Mouse (Mus musculus) layer of hippocampus, postnatal 36 days (tissue): ENCODE measurements around the gene Cacna2d2. TPM values are rescaled to one million over a fixed set of nuclear protein-coding genes. Genes with fewer than 3 reads are reported as not detected.

Source experiments
- DNase-seq, 2 experiments: peaks; one replicate each; pipeline ENCODE4 v3.0.0; 2022
- total RNA-seq, 2 experiments: library from RNA; stranded (reverse); gene quantifications; 2 replicates each; pipeline ENCODE4 v1.2.3; 2021

Cacna2d2 gene
- total RNA-seq = 10 to 100 TPM; 17.5 to 23.3 TPM

DNA sequence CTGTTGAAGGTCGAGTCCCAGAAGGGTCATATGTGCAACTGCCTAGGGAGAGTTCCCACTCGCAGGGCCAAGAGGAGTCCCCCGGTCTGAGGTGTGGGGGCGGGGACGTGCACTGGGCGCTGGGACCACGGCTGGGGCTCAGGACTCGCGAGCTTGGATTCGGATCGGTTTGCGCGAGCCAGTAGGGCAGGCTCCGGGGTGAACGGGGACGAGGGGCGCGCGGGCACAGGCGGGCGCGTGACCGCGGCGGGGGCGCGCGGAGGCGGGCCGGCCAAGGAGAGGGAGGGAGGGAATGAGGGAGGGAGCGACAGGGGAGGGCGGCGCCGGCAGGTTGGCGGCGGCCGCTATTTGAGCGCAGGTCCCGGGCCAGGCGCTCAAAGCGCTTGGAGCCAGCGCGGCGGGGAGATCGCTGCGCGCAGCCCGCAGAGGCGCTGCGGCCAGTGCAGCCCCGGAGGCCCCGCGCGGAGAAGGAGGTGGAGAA lies at the start of gene Cacna2d2:
Gene Cacna2d2, plus strand, starts transcription at position 122 of the 481 bp plus-strand sequence.
- DNase-seq = peak; percentile 25 to 42

DNA sequence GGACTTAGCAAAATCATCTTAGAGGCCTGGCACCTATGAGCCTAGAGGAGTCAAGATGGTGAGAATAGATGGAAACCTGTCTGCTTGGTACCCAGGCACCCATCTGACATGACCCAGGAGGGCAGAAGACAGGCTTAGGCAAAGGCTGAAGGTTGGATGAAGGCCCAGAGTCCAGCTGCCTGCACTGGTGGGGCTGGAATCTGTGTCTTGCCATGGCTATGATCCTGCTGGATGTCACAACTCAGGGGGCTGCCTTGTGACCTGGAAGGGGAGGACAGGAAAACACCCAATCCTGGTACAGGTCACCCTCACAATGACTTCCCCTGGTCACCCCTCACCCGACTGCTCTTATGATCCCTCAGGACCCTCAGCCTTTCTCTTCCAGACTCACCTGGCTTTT lies 44.6 kb upstream of the Cacna2d2 start:
- no peak for DNase-seq

DNA sequence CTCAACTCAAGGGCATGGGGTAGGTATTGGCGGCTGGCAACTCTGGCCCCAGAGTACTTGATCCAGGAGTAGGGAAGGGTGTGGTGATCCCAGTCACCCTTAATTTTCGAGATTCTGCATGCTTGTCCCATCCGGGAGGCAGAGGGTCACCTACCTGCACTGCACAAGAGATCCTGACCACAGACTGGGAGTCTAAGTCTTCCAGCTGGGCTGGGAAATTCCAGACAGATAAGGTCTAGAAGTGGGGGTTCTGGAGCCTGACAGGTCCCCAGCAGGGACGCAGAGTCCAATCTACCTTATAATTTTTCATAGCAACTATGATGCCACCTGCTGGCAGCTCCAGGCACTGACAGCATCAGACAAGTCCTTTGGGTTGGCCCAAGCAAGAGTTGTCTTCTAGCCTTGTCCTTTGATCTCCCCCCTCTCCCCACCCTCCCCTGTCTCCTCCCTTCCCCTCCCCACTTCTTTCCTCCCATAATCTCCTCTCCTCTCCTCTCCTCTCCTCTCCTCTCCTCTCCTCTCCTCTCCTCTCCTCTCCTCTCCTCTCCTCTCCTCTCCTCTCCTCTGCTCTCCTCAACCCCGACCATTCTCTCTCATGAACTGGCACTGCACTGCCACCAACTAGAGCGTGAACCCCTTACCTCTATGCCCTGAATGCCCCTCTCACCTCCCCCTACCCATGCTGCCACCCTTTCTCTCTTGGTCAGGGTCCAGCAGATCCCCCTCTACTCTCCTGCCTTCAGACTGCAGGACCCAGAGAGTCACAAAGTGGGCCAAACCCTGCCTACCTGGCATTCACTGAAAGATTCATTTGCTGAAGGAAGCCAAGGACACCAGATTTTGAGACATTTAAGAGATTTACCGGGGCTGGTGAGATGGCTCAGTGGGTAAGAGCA lies 43.3 kb upstream of the Cacna2d2 start:
- DNase-seq = peak; percentile 35 to 60

DNA sequence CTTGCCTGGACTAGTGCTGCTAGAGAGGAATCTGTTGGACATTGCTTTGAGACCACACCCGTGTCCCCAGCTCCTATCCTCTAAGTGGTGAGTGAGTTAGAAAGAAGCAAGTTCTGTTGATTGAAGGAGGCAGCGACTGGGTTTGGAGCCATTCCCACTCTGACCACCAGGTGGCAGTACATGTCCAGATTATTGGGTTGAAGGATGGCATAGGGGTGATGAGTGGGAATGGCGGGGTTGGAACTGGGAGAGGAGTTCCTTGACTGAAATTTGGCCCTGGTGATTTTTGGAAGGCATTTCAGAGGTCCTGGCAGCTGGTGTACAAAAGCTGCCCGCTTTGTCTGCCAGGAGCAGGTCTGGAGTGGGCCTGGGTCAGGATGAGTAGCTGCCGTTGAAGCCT lies 41.8 kb upstream of the Cacna2d2 start:
- DNase-seq = peak; percentile 73 to 84

DNA sequence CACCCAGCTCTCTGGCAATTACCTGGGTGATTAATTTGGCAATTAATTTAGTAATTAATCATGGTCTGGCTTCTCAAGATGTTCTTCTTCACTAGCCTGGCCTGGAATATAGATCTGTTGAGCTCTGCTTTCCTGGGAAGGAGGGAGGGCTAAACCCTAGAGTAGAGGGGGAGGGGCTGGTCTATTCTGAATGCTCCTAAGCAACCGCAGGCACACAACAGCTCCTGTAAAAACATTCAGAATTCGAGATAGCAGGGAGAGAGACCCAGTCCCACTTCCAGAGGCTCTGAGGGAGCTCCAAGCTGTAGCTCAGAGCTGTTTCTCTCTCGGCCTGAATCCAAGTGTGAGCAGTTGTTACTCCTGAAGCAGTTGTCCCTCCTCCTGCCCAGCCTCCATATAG lies 38.4 kb upstream of the Cacna2d2 start:
- no peak for DNase-seq

DNA sequence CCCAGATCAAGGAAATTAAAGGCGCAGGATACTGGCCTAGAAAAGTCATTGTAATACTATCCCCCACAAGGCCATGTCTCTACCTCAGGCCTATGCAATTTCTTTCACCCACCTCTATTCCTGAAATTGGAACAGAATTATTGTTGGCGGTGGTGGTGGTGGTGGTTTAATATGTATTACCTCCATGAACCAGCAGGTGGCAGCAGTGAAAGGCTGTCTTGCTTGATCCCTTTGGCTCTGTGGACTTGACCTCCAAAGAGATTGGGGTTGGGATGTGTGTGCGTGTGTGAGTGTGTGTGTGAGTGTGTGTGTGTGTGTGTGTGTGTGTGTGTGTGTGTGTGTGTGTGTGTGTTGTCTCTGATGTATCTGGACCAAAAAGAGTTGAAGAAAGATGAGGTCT lies 32.8 kb upstream of the Cacna2d2 start:
- DNase-seq = peak; percentile 12 to 20

DNA sequence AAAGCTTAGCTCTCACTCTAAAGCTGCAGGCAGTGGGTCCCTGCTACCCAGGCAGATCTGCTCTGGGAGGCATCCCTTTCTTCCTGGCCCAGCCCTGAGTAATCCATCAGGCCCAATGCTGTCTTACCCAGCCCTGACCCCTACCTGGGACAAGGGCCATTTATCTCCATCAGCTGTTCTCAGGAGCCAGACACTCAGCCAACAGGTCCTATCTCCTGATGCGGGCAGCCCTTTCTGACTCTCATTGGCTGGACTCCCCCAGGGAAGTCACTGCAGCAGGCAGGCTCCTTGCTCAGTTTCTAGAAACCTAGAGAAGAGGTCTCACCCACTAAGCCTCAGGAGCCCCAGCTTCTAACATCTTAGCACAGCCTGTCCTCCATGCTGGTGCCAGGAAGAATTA lies 31.1 kb upstream of the Cacna2d2 start:
- DNase-seq = no peak

DNA sequence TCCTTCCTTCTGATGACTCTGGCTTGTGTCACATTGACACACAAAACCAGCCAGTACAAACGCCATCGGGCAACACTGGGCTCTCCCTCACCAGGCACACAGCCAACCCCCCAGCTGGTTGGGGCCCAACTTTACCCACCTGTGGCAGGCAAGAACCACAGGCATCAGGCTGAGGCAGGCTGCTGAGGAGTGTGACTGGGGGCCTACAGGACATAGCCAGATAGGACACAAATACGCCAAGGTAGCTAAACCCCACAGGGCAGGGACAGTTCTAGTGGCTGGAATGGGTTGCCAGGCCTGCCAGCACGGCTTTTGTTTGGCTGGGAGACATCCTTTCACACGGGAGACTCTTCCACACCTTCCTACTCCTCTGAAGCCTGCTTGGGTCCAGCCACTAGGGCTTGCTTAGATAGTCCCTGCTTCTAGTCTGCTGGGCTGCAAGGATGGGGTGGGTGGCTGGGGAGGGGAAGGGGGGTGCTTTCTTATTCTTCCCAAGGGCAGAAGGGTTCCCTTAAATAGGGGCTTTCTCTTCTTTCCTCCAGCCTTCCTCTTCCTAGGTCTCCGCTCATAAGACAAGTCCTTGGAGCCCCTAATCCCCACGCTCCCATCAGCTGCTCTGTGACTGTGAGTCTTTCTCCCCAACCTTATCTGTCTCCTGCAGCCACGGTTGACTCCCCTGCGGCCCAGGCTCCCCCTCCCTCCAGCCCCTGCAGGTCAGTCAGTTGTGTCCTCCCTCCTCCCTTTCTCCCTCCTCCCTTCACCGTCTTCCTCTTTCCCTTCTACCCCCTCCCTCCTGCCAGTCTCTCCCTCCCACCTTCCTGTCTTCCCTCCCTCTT lies 29.9 kb upstream of the Cacna2d2 start:
- no peak for DNase-seq

DNA sequence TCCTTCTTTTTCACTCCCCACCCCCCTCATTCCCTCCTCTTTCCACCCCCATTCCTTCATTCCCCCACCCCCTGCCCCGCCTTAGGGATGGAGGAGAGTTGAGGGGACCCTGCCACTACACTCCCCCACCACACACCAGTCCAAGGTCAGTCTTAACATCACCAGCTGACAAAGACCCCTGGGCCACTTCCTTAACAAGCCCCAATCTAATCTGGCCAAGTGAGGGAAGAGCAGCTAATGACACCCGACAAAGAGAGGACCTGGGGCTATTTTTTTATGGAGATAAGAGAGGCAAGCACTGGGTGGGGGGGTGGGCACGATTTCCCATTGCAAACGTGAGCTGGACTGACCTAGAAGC lies 29.3 kb upstream of the Cacna2d2 start:
- no peak for DNase-seq

DNA sequence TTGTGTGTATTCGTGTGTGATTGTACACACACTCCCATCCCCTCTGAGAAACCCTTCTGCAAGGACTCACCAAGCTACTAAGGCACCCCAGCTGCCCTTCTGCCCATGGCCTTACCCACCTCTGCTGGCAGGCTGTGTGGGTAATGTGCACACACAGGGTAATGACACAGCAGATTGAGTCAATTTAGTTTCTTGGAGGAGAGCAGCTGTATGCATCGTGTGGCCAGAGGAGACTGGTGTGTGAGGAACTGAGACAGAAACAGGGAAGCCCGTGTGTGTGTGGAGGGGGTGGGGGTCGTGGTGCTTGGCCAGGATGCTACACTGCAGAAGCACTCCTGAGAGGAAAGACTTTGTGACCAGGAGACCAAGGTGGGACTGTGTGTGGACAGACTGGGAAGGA lies 27.0 kb upstream of the Cacna2d2 start:
- DNase-seq = no peak

DNA sequence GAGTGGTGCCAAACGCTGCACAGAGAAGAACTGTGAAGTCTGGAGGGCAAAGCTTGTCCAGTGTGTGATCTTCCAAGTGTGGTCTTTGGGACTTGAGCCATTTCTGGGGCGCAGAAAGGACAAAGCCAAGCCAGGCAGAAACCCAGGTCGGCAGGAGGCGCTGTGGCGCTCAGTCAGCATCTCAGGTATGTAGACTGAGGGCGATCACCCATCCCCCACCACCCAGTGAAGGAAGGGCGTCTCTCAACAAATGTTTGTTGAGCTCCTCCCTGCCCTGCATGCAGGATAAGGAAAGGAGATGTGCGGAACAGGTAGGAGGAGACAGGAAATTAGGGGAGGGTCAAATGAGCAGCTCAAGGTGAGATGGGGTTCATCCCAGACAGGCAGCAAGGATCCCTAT lies 24.8 kb upstream of the Cacna2d2 start:
- DNase-seq = no peak

DNA sequence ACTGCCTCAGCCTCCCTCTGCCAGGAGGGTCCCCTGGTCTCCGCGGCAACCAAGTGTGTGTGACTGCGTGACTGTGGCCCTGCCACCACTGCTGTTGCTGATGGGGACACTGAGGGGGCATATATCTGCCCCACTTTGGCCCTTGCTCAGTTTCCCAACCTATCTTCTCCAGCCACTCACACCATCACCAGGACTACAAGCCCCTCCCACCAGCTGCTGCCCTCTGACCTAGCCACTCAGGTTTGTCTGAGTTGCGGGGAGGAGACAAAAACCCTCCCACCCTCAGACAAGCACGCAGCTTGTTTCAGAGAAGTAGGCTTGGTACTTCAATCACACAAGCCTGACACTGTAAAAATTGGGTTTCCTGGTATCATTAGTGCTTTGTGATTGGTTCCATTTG lies 24.0 kb upstream of the Cacna2d2 start:
- DNase-seq = no peak

DNA sequence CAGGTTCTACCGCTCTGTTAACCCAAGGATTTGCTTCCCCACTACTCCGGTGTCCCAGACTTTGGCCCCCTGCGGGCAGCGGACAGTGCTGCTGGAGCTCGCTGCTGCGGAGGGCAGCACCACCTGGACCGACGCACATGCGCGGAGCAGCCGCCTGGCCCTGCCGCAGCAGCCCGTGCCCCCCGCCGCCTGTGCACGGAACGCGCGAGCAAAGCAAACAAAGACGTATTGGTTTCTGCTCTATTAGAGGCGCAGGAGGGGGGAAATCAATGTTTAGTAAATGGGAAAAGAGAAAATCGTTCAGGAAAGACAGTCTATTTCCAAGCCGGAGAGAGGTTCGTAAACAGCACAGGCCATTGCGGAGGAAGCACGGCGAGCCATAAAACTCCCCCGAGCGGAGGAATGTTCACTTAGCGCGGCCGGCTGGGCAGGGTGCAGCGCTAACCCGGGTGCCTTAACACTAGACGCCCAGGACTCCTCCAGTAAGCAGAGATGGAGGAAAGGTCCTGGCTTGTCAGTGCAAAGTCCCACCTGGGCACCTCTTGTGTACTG lies 21.4 kb upstream of the Cacna2d2 start:
- no peak for DNase-seq

DNA sequence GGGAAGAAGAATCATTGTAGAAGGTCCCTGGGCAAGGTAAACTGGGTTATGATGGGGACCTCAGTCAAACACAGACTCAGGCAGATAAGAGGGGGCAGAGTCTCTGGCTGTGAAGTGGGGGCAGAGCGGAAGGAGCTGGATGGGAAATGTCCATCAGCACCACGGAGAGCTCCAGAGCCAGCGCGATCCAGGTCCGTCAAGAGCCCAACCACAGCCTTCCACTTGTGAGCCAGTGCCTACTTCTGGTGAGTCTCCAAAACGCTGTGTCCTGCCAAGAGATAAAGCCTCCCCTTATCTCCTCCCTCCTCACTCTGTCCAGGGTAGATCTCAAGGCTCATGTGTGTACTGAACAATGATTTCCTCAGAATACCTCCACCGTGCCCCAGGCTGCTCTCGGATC lies 17.7 kb upstream of the Cacna2d2 start:
- no peak for DNase-seq

DNA sequence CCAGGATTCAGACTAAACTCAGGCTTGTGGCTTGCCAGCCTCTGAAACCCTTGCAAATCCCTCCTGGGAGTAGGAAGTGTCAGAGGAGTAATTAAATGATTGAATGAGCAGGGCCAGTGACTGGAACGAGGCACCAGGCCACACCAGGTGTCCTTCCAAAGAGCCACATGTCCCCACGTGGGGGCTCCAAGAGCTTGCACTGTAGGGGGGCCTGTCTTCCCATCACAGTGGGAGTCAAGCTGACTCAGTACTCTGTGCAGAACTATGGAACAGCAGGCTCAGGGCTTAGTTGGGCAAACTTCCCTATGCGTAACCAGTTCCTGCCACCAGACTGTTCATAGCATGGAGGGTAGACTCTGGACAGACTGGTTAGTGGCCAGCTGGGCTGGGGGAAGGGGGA lies 15.0 kb upstream of the Cacna2d2 start:
- DNase-seq = no peak

DNA sequence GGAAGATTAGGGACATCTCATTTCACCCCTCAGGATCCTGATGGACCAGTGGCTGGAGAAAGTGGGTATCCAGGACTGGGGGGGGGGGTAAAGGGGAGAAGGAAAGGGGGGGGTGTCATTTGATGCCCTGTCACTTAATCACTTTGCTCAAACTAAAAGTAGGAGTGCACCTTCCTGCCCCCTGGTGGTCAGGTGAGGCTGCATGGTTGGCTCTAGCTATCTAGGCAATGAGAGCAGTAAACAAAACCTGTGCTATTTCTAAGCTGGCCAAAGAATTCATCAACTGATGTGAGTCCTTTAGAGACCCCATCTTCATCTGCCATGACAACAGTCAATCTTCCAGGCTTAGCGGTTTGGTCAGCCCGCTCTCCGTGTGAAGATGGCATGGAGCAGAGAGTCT lies 12.7 kb upstream of the Cacna2d2 start:
- DNase-seq = no peak

DNA sequence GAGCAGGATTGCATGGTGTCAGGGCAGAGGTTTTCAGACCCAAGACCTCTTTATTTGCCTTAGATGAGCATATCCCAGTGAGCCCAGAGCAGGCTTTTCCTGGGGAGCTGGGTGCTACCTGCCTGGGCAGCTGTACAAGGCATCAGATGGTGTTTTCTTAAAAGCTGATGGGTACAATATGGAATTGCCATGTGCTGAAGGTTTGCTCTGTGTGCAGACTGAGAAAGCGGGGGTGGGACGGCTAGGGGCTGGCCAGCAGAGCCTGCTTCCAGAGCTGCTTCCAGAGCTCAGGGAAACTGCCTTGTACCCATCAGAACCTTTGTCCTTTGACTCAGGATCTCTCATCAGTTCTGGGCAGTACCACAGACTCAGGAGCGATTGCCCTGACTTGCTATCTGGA lies 11.7 kb upstream of the Cacna2d2 start:
- DNase-seq = peak in 1 of 2 experiments; percentile 17

DNA sequence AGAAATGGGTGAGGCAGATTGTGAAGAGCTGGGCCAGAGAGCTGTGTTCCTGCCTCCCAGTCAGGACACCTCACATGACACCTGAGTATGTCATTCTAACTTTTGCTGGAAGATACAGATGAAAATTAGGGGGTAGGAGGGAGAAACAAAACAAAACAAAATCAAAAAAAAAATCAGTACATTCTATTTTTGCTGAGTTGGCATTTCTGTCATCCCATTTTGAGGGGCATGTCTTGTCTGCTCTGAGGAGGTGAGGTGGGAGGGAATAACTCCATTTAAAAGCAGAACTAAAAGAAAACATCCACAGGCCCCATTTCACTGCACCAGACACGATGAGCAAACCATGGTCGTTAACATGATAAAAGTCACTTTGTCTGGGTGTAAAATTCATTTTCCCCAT lies 11.1 kb upstream of the Cacna2d2 start:
- DNase-seq = no peak

DNA sequence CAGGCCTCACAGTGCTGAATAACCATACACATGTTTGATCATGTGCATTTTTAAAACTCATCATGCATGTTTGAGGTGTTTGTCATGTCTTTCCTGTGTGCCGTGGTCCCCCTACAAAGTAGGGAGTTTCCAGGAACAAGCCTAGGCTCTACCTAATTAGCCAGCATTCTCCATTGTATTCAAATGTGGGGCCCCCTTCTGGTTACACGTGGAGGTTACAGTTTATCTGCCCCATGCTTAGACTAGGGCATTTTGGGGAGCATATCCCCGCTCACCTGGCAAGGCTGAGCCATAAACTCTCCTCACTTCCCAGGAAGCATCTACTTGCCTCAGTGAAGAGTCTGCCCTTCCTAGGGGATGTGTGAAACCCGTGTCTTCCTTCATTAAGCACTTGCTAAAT lies 3.0 kb upstream of the Cacna2d2 start:
- DNase-seq = no peak

DNA sequence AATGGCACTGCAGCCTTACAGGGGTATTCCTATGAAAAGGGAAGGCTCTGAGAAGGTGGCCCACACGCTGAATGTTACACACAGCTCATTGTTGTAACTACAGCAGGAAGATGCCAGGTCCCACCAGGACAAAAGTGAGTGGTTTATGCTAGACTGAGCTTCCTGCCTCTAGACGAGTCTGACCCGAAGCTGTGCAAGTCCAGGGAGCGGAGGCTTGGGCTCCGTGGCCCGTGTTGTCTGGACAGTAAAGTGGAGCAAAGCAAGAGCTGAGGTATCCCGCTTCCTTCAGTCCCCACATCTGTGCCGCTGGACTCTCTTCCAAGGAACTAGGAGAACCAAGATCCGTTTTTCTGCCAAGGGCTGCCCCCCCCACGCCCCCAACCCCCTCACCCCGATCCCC lies 444 bp upstream of the Cacna2d2 start:
- DNase-seq = no peak

DNA sequence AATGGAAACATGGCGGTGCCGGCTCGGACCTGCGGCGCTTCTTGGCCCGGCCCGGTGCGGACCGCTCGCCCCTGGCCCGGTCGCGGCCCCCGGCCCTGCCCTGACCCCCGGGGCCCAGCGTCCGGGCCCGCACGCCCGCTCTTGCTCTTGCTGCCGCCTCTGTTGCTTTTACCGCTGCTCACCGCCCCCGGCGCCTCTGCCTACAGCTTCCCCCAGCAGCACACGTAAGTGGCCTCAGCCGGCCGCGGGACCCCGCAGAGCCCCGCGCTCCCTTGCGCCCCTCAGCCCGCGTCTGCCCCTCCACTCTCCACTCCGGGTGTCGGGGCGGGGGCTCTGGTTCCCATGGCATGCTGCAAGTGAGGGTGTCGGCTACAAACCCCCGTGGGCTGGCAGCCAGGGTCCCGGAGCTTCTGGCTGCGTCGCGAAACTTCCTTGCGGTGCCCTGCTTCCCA lies 674 bp downstream of the Cacna2d2 start:
- DNase-seq = no peak

DNA sequence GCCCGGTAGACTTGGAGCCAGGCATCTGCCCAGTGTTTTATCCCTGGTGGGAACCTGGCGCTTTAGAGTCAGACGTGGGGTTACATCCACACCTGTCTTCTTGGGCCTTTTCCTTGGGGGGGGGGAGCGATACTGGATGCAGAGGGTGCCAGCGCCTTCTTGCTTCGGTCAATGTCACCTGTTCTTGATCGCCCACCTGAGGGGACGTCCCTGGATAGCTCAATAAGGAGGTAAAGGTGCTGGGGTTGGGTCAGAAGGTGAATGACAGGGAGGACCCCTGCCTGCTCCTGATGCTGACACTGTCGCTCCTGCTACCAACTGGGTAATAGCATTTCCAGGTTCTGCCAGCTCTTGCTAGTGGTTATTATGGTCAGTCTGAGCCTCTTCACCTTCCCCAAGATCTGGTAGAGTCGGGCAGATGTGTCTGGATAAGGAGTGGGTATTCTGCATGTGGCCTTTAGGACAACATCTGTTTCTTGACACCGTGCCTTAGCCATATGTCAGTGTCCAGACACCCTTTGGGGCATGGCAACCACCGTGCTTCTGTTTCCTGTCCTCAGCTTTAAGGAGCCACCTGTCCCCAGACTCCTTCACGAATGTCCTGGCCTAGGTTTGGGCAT lies 1.4 kb downstream of the Cacna2d2 start:
- DNase-seq = no peak

DNA sequence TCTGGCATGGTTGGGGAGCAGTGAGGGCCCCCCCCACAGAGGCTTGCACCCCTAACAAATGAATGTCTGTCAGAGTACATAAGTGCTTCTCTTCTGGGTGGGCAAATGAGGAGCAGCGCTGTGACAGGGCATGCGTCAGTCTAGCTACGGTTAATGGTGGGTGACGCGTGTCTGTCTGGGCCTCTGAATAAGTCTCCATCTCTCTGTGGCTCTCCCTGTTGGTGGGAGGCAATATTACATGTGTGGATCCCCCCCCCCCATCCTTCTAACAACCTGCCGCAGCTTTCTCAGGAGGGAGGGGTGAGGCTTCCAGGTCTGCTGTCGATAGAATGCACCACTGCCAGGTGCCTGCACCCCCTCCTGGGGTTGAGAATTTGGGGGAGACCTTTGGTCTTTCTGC lies 3.7 kb downstream of the Cacna2d2 start:
- no peak for DNase-seq
